Mouse (Mus musculus) hindbrain, embryonic 16.5 days (tissue): ENCODE results near the gene Eef2k. TPM values are rescaled to one million over a fixed set of nuclear protein-coding genes. Genes with fewer than 3 reads are reported as not detected.
"Not testable (repeated sequence)": the region's sequence is repeated elsewhere in the genome, so short reads cannot be mapped to it uniquely, and the experiment has no call there.

ENCODE experiments used
- ATAC-seq: fragments of 200-750 bp; cut with Nextera tagmentation; 2 replicates; pipeline ENCODE4 v1.8.0; 2017; ENCODE audit warnings: moderate TSS enrichment, moderate library complexity
- H3K27ac ChIP-seq: fragments of 300-500 bp; sonication (generic); 2 replicates; pipeline ENCODE4 v1.5.1; 2014; ENCODE audit warnings: low read depth, mild to moderate bottlenecking, control low read depth, low read length, moderate library complexity
- H3K27me3 ChIP-seq: fragments of 300-500 bp; sonication (generic); replicated peaks from 2 replicates; pipeline ENCODE4 v1.6.1; 2014; ENCODE audit warnings: low read length; ENCODE audit not compliant: control insufficient read depth, insufficient read depth
- H3K36me3 ChIP-seq: fragments of 300-500 bp; sonication (generic); 2 replicates; pipeline ENCODE4 v1.6.1; 2014; ENCODE audit warnings: mild to moderate bottlenecking, low read length, moderate library complexity, mixed read lengths; ENCODE audit not compliant: control insufficient read depth, insufficient read depth
- H3K4me1 ChIP-seq: fragments of 300-500 bp; sonication (generic); 2 replicates; pipeline ENCODE4 v1.6.1; 2014; ENCODE audit warnings: low read depth, low read length; ENCODE audit not compliant: control insufficient read depth, insufficient read depth
- H3K4me2 ChIP-seq: fragments of 300-500 bp; sonication (generic); 2 replicates; pipeline ENCODE4 v1.6.1; 2014; ENCODE audit warnings: mild to moderate bottlenecking, low read length, control low read depth, moderate library complexity
- H3K4me3 ChIP-seq: fragments of 300-500 bp; sonication (generic); 2 replicates; pipeline ENCODE4 v1.5.1; 2014; ENCODE audit warnings: mild to moderate bottlenecking, low read length, control low read depth, moderate library complexity
- H3K9ac ChIP-seq: fragments of 300-500 bp; sonication (generic); 2 replicates; pipeline ENCODE4 v1.6.1; 2014; ENCODE audit warnings: low read depth, mild to moderate bottlenecking, control low read depth, low read length, moderate library complexity
- H3K9me3 ChIP-seq: fragments of 300-500 bp; sonication (generic); 2 replicates; pipeline ENCODE4 v1.6.1; 2014; ENCODE audit warnings: mild to moderate bottlenecking, low read length, moderate library complexity; ENCODE audit not compliant: control insufficient read depth
- WGBS: fragments of 180-500 bp; shearing (Covaris S2); extraction: QIAGEN DNeasy Blood & Tissue Kit; methylation state at CpG from one replicate; pipeline ENCODE4 v1.1.7; 2014; 5-methylcytosine and 5-hydroxymethylcytosine counted together
- polyA plus RNA-seq: library from polyadenylated mRNA; unstranded; fragments of >200 nt; fragmentation: Nextera tagmentation; extraction: Ambion mirVana; gene quantifications from 2 replicates; pipeline ENCODE4 v1.2.1, GENCODE M21; 2015

Eef2k gene
- polyA plus RNA-seq, 1 experiment from 2014 or later: 37.4 TPM

- 29% methylated on average over 5 of the region's 5 CpGs for WGBS
- Histone ChIP-seq H3K4me2 (no peak overlapping the region), H3K9ac (no peak overlapping the region), H3K27me3 (no peaks in the 10 kb centered on the region), H3K4me3 (no peak overlapping the region), H3K9me3 (no peaks in the 10 kb centered on the region), H3K36me3 (peaks cover 49% of the 10 kb centered on the region), H3K4me1 (no peaks in the 10 kb centered on the region), H3K27ac (no peak overlapping the region)
- no peak; the same call in 1 of the 2 replicates for ATAC-seq
These were observed 92.1 kb downstream of the Eef2k start for GRCm38 (mm10) chr7:120934716-120935115.

GRCm38 (mm10) chr7:120936522-120936921 lies 93.9 kb downstream of the Eef2k start:
- ATAC-seq: no peak
- H3K4me1 ChIP-seq: no peaks in the 10 kb centered on the region
- H3K36me3 ChIP-seq: peaks cover 51% of the 10 kb centered on the region
- no peaks in the 10 kb centered on the region for H3K9me3 ChIP-seq
- H3K9ac ChIP-seq: no peak overlapping the region
- H3K4me3 ChIP-seq: no peak overlapping the region
- WGBS: 83% methylated on average over 4 of the region's 4 CpGs
- H3K4me2 ChIP-seq: no peak overlapping the region
- no peak overlapping the region for H3K27ac ChIP-seq
- no peaks in the 10 kb centered on the region for H3K27me3 ChIP-seq

- no peak for ATAC-seq
- H3K4me2 ChIP-seq: no peak overlapping the region
- H3K4me3 ChIP-seq: no peak overlapping the region
- WGBS: 82% methylated on average over 9 of the region's 9 CpGs
- H3K36me3 ChIP-seq: peaks cover 48% of the 10 kb centered on the region
- H3K9me3 ChIP-seq: no peaks in the 10 kb centered on the region
- no peaks in the 10 kb centered on the region for H3K27me3 ChIP-seq
- no peak overlapping the region for H3K27ac ChIP-seq
- H3K4me1 ChIP-seq: no peaks in the 10 kb centered on the region
- 0 out of 2 replicates have a peak overlapping the region, but pooled peaks have one; percentile 11 for H3K9ac ChIP-seq
These were observed 95.6 kb downstream of the Eef2k start for GRCm38 (mm10) chr7:120938206-120938605.

GRCm38 (mm10) chr7:120940343-120940742 lies 97.7 kb downstream of the Eef2k start:
- Histone ChIP-seq H3K4me1 (no peaks in the 10 kb centered on the region), H3K4me2 (no peak overlapping the region), H3K9ac (no peak overlapping the region), H3K36me3 (peaks cover 52% of the 10 kb centered on the region), H3K27me3 (no peaks in the 10 kb centered on the region), H3K27ac (no peak overlapping the region), H3K9me3 (no peaks in the 10 kb centered on the region), H3K4me3 (no peak overlapping the region)
- WGBS: 92% methylated on average over 12 of the region's 12 CpGs
- no peak for ATAC-seq

- no peak overlapping the region for H3K4me2 ChIP-seq
- H3K4me3 ChIP-seq: no peak overlapping the region
- peaks cover 49% of the 10 kb centered on the region for H3K36me3 ChIP-seq
- H3K4me1 ChIP-seq: no peaks in the 10 kb centered on the region
- no peak overlapping the region for H3K9ac ChIP-seq
- WGBS: 99% methylated on average over 6 of the region's 6 CpGs
- H3K27me3 ChIP-seq: no peaks in the 10 kb centered on the region
- H3K27ac ChIP-seq: no peak overlapping the region
- no peak for ATAC-seq
- H3K9me3 ChIP-seq: no peaks in the 10 kb centered on the region
These were observed 98.6 kb downstream of the Eef2k start for GRCm38 (mm10) chr7:120941214-120941613.

- Histone ChIP-seq H3K27ac (no peak overlapping the region), H3K4me3 (no peak overlapping the region), H3K4me2 (no peak overlapping the region), H3K27me3 (no peaks in the 10 kb centered on the region), H3K9me3 (no peaks in the 10 kb centered on the region), H3K4me1 (no peaks in the 10 kb centered on the region), H3K9ac (no peak overlapping the region), H3K36me3 (peaks cover 46% of the 10 kb centered on the region)
- ATAC-seq: no peak
- WGBS: 86% methylated on average over 1 of the region's 1 CpGs
These were observed 99.9 kb downstream of the Eef2k start for GRCm38 (mm10) chr7:120942506-120942905.

- ATAC-seq: no peak
- 69% methylated on average over 7 of the region's 8 CpGs for WGBS
- Histone ChIP-seq H3K27ac (no peak overlapping the region), H3K36me3 (peaks cover 34% of the 10 kb centered on the region), H3K9ac (no peak overlapping the region), H3K9me3 (no peaks in the 10 kb centered on the region), H3K4me1 (no peaks in the 10 kb centered on the region), H3K4me3 (no peak overlapping the region), H3K27me3 (no peaks in the 10 kb centered on the region), H3K4me2 (no peak overlapping the region)
These were observed 101.4 kb downstream of the Eef2k start for GRCm38 (mm10) chr7:120943936-120944509.

- H3K4me2 ChIP-seq, H3K27me3 ChIP-seq, H3K27ac ChIP-seq, H3K9ac ChIP-seq, H3K4me3 ChIP-seq, ATAC-seq, H3K4me1 ChIP-seq, H3K9me3 ChIP-seq: not testable (repeated sequence)
- H3K36me3 ChIP-seq: peaks cover 16% of the 10 kb centered on the region
- 76% methylated on average over 7 of the region's 7 CpGs for WGBS
These were observed 111.0 kb downstream of the Eef2k start for GRCm38 (mm10) chr7:120953591-120953990.
